Mouse (Mus musculus) bone marrow, adult 2 months (tissue): ENCODE measurements around the gene Sufu. TPM values are rescaled to one million over a fixed set of nuclear protein-coding genes. Genes with fewer than 3 reads are reported as not detected.
A peak's percentile ranks its signal among the peaks of the same experiment; 100 is the strongest.

Experiments
- H3K27ac ChIP-seq: fragments of 200-500 bp; 2 replicates; pipeline ENCODE4 v1.5.1; 2012; ENCODE audit warnings: low read depth, mild to moderate bottlenecking, control low read depth, inconsistent platforms, low read length; ENCODE audit not compliant: control insufficient read depth, poor library complexity, insufficient read depth
- H3K4me1 ChIP-seq: fragments of 200-500 bp; 2 replicates; pipeline ENCODE4 v1.6.1; 2011; ENCODE audit warnings: low read length; ENCODE audit not compliant: control insufficient read depth, insufficient read depth
- H3K4me3 ChIP-seq: fragments of 200-500 bp; replicated peaks from 2 replicates; pipeline ENCODE3; 2011; ENCODE audit warnings: mild to moderate bottlenecking, low read depth, low read length, control low read depth; ENCODE audit not compliant: control insufficient read depth
- CTCF ChIP-seq: fragments of 200-500 bp; IDR thresholded peaks from 2 replicates; pipeline ENCODE4 v1.5.1; 2011; ENCODE audit warnings: low read length, control low read depth; ENCODE audit not compliant: control insufficient read depth, insufficient read depth
- POLR2A ChIP-seq: fragments of 200-500 bp; IDR thresholded peaks from 2 replicates; pipeline ENCODE4 v1.6.1; 2011; ENCODE audit warnings: low read depth, mild to moderate bottlenecking, control low read depth, low read length, borderline replicate concordance; ENCODE audit not compliant: control insufficient read depth
- WGBS: fragments of 180-500 bp; shearing (Covaris S2); methylation state at CpG from one replicate; pipeline ENCODE4 v1.1.7; 2018; 5-methylcytosine and 5-hydroxymethylcytosine counted together
- polyA plus RNA-seq: library from polyadenylated mRNA; stranded (reverse); fragments of >200 nt; gene quantifications from 2 replicates; pipeline ENCODE4 v1.2.4, GENCODE M21; 2011; ENCODE audit warnings: low replicate concordance; ENCODE audit not compliant: missing spikeins, insufficient read depth, insufficient read length

Gene Sufu
- polyA plus RNA-seq, 1 experiment = 5.3 TPM

DNA sequence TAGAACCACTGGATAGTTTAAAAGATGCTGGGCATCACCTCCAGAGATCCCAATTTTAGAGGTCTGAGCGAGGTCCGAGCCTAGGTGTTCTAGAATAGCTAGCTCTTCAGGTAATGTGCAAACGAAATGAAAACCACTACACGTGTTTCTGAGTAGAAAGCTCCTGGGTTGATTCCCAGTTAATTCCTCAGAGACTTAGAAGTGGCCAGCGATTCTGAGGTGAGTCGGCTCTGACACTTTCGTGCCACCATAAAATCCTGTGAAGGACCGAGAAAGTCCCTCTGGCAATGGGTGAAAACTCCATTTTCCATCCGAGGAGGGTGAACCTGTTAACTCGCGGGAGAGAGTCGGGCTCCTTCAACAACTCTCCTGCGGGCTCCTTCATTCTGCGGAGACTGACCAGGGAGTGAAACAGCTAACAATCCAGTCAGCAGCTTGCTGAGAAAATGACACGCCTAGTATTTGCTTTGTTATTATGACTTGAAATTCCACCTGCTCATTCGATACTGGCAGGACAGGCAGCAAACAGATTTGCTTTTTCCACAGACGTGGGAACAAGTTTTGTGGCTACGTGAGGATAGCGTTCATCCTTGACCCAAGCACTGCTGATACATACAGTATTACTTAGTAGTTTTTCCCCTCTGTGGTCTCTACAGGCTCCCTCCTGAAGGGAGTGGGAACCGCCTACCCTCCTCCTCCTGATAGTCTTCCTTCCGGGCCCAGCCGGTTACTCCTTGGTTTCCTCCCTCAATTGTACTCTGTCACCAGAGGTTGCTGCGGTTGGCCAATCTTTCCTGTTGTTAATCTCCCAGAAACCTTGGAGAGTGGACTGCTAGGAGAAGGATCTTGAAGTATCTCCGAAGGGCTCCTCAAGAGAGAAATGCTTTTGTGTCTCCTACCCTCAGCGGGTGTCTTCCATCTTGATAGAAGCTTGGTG lies 39.1 kb upstream of the Sufu start:
- H3K4me1 ChIP-seq = peaks cover 2% of the 10 kb centered on the region
- peak overlapping the region; percentile 9; the same call in 1 of the 2 replicates for H3K27ac ChIP-seq
- no peak for TF ChIP-seq CTCF
- TF ChIP-seq POLR2A = no peak
- WGBS = 2% methylated on average over 25 of the region's 25 CpGs
- peak overlapping the region; percentile 81 for H3K4me3 ChIP-seq

DNA sequence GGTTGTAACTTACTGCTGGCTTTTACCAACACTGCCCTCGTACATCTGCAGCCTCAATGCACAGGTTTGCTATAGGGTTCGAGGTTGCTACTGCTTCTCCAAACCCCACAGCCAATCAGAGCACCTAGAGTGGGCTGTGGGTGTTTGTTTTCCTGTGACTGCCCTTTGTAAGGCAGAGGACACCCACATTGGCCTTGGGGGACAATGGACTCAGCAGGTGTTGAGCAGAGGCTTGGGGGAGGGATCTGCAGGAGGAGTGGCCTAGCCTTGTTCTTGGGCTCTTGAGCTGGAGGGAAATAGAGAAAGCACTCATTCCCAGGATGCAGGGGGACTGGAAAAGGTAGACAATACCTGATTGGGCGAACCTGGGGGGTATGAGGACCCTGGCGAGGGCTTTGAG lies 38.3 kb upstream of the Sufu start:
- TF ChIP-seq POLR2A (no peak), CTCF (no peak)
- peak overlapping the region; percentile 20; the same call in 1 of the 2 replicates for H3K27ac ChIP-seq
- WGBS = 19% methylated on average over 4 of the region's 4 CpGs
- H3K4me1 ChIP-seq = peaks cover 3% of the 10 kb centered on the region
- no peak overlapping the region for H3K4me3 ChIP-seq

DNA sequence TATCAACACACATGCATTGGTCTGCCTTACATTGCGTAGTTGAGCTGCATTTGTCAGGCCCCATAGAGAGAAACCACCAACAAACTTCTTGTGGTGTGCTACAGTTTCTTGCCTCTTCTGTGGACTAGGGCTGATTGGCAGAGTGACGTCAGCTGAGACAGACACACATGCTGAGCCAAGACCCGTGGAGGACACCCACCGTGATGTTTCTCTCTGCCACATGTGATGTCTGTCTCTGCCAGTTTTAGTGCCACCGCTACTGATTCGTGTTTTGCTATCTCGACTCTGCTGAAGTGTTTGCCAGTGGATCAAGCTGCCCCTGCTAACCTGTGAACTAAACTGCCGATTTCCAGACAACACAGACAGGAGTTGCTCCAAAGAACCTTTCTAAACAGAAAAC lies 34.6 kb upstream of the Sufu start:
- Histone ChIP-seq H3K27ac (no peak overlapping the region), H3K4me1 (peaks cover 3% of the 10 kb centered on the region; the same call in 1 of the 2 replicates), H3K4me3 (no peak overlapping the region)
- no peak for TF ChIP-seq CTCF
- TF ChIP-seq POLR2A = no peak
- 69% methylated on average over 8 of the region's 8 CpGs for WGBS

DNA sequence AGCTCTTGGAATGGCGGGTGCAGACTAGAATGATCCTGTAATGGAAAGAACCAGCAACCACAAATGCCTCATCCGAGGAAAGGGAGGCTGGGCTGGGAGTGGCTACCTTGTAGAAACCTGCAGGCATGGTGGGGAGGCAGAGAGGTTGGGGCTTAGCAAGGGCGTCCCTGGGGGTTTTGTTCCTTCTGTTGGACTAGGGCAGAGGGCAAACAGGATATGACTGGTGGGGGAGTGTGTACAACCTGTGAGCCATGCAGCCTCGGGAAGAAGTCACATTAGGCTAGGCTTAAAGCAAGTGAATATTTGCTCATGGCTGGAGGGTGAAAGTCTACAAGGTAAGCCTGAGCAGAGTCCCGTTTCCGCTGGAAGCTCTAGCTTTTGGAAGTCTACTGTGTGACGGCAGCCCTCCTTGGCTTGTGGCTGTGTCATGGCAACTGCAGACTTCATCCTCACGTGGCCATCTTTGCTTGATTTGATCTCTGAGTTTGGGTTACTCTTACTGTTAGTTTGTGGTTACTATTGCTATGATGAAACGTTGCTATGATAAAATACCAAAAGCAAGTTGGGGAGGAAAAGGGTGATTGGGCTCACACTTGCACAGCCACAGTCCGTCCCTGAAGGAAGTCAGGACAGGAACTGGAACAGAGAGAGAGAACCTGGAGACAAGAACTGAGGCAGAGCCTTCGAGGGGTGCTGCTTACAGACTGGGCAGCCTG lies 33.2 kb upstream of the Sufu start:
- Histone ChIP-seq H3K27ac (no peak overlapping the region), H3K4me3 (no peak overlapping the region), H3K4me1 (peaks cover 3% of the 10 kb centered on the region; the same call in 1 of the 2 replicates)
- WGBS = 33% methylated on average over 11 of the region's 11 CpGs
- TF ChIP-seq POLR2A (no peak), CTCF (no peak)

DNA sequence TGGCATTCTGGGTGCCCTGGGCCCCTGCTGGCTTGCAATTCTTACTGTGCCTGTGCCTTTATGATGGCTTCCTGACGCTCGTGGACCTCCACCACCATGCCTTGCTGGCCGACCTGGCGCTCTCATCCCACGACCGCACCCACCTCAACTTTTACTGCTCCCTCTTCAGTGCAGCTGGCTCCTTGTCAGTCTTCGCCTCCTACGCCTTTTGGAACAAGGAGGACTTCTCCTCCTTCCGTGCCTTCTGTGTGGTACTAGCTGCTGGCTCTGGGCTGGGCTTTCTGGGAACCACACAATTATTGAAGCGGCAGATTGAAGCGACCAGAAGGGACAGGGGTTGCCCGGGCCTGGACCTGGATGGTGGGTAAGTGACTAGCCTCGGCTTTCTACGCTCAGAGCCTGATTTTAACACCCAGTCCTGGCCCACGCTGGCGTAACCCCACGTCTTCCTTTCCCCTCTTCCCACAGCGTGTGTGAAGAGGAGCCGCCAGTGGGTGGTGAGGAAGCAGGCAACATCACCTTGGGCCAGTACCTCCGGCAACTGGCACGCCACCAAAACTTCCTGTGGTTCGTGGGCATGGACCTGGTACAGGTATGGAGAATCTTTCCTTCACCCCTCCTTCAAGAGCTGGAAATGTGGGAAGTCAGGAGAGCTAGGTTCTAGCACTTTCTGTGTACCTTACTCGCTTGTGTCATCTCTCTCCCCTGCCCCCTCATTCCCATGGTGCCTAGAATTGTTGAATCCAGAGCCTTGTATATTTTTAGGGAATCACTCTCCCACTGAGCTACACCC lies 28.7 kb upstream of the Sufu start:
- H3K27ac ChIP-seq = no peak overlapping the region
- TF ChIP-seq POLR2A = no peak
- no peak for TF ChIP-seq CTCF
- H3K4me3 ChIP-seq = no peak overlapping the region
- WGBS = 63% methylated on average over 23 of the region's 23 CpGs
- peaks cover 3% of the 10 kb centered on the region; the same call in 1 of the 2 replicates for H3K4me1 ChIP-seq

DNA sequence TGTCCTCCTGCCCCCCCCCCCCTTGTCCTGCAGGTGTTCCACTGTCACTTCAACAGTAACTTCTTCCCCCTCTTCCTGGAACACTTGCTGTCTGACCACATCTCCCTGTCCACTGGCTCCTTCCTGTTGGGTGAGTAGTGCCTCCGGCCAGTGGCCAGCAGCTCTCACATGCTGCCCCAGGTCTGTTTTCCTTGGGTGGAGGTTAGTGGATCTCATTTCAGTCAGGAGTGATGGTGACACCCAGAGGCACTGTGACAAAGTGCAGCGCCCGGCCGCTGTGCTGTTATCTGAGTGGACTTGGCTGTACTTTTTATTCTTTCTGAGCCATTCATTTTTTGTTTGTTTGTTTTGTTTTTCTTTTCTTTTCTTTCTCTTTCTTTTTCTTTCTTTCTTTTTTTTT lies 27.5 kb upstream of the Sufu start:
- Histone ChIP-seq H3K4me1 (no peaks in the 10 kb centered on the region), H3K4me3 (no peak overlapping the region), H3K27ac (no peak overlapping the region)
- TF ChIP-seq POLR2A = no peak
- peak; percentile 64 for TF ChIP-seq CTCF
- WGBS = 17% methylated on average over 4 of the region's 4 CpGs

DNA sequence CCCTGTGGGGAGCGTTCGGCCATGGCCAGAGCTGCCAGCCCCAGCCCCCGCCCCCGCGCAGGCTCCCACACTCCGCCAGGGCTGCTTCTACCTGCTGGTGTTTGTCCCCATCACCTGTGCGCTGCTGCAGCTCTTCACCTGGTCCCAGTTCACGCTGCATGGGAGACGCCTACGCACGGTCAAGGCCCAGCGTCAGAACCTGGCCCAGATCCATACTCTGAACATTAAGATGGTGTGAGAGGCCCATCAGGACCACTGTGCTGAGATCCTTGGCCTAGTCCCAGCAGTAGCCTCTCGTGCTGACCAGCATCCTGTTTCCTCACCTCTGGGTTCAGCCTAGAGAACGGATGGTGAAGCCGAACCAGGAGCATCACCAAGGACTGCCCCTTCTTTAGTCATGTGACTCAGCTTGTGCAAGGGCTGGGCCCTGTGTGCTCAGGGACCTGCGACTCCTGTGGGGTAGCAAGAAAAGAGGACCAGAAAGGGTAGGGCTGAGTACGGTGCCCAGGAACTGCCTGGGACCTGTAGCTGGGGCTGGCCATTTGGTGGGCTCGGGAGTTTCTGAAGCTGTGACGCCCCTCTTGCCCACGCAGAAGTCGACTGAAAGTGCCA lies 22.1 kb upstream of the Sufu start:
- no peak for TF ChIP-seq CTCF
- TF ChIP-seq POLR2A = no peak
- 79% methylated on average over 21 of the region's 21 CpGs for WGBS
- no peak overlapping the region for H3K27ac ChIP-seq

DNA sequence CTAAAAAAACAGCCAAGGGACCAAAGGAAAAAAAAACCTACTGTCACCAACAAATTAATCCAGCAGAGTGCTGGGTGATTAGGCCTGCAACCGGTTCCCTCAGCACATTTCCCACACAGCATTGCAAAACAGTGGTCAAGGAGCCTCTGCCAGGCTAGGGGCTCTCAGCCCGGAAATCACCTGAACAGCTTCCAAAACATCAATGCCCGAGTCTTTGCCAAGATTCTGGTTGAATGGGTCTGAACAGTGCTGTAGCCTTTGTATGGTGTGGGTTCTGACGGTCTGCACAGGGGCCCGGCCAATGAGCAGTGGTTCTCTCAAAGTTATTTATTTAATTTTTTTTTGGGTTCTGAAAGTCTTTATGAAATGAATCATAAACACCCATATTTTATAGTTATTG lies 21.2 kb upstream of the Sufu start:
- TF ChIP-seq POLR2A = no peak
- TF ChIP-seq CTCF = no peak
- Histone ChIP-seq H3K27ac (no peak overlapping the region), H3K4me3 (no peak overlapping the region), H3K4me1 (no peaks in the 10 kb centered on the region)
- WGBS = 54% methylated on average over 5 of the region's 5 CpGs

More for the DNA sequence above, 22.1 kb upstream of the Sufu start:
- Histone ChIP-seq H3K4me3 (no peak overlapping the region), H3K4me1 (no peaks in the 10 kb centered on the region)
